Mouse (Mus musculus) T-helper 1 cell (primary cell): ENCODE results near the gene Atp8b5.

ENCODE experiments used
- in situ Hi-C: fragments of 300-600 bp; cut with MboI, MseI; formaldehyde crosslinking; loops from one replicate; pipeline ENCODE4 v1.15.1; 2025; ENCODE audit warnings: high pct_unique_total_duplicates

Gene Atp8b5

GRCm38 (mm10) chr4:43383246-43384082 lies 116.5 kb downstream of the Atp8b5 start:
- in situ Hi-C loops, result no loop called here

GRCm38 (mm10) chr4:43384083-43384460 lies 117.1 kb downstream of the Atp8b5 start:
- in situ Hi-C loops, result no loop called here

- in situ Hi-C loops, result no loop called here
Measured at GRCm38 (mm10) chr4:43384541-43384940, 117.6 kb downstream of the Atp8b5 start.

- in situ Hi-C loops, result no loop called here
Measured at GRCm38 (mm10) chr4:43386932-43387331, 120.0 kb downstream of the Atp8b5 start.

GRCm38 (mm10) chr4:43389390-43389789 lies 122.4 kb downstream of the Atp8b5 start:
- in situ Hi-C loops, result no loop called here

GRCm38 (mm10) chr4:43389845-43390440 lies 123.0 kb downstream of the Atp8b5 start:
- in situ Hi-C loops, result no loop called here

GRCm38 (mm10) chr4:43391521-43392050 lies 124.6 kb downstream of the Atp8b5 start:
- in situ Hi-C loops, result no loop called here

GRCm38 (mm10) chr4:43394345-43394891 lies 127.5 kb downstream of the Atp8b5 start:
- in situ Hi-C loops, result no loop called here

- in situ Hi-C loops, result no loop called here
Measured at GRCm38 (mm10) chr4:43395147-43395546, 128.2 kb downstream of the Atp8b5 start.

- in situ Hi-C loops, result no loop called here
Measured at GRCm38 (mm10) chr4:43395836-43396235, 128.9 kb downstream of the Atp8b5 start.

GRCm38 (mm10) chr4:43396381-43396780 lies 129.4 kb downstream of the Atp8b5 start:
- in situ Hi-C loops, result no loop called here

- in situ Hi-C loops, result no loop called here
Measured at GRCm38 (mm10) chr4:43398014-43398413, 131.1 kb downstream of the Atp8b5 start.

- in situ Hi-C loops, result no loop called here
Measured at GRCm38 (mm10) chr4:43398829-43399331, 131.9 kb downstream of the Atp8b5 start.

GRCm38 (mm10) chr4:43399391-43400131 lies 132.6 kb downstream of the Atp8b5 start:
- in situ Hi-C loops, result no loop called here

GRCm38 (mm10) chr4:43400976-43401375 lies 134.0 kb downstream of the Atp8b5 start:
- in situ Hi-C loops, result no loop called here

- in situ Hi-C loops, result no loop called here
Measured at GRCm38 (mm10) chr4:43401486-43401885, 134.5 kb downstream of the Atp8b5 start.

- in situ Hi-C loops, result no loop called here
Measured at GRCm38 (mm10) chr4:43402212-43402611, 135.3 kb downstream of the Atp8b5 start.

GRCm38 (mm10) chr4:43404697-43405096 lies 137.7 kb downstream of the Atp8b5 start:
- in situ Hi-C loops, result no loop called here

GRCm38 (mm10) chr4:43406162-43406971 lies 139.4 kb downstream of the Atp8b5 start:
- in situ Hi-C loops, result no loop called here

GRCm38 (mm10) chr4:43407071-43407920 lies 140.3 kb downstream of the Atp8b5 start:
- in situ Hi-C loops, result no loop called here
